Mouse (Mus musculus) hindbrain, embryonic 13.5 days (tissue): ENCODE measurements at regions not wholly inside any gene's neighbourhood (a gene's known extent, or its start where the extent isn't known, plus 50 kb on each side); places are given as distances from the start of the nearest gene placed in this dataset.

Experiments used
- ATAC-seq: fragments of 200-750 bp; cut with Nextera tagmentation; 2 replicates; pipeline ENCODE4 v1.8.0; 2017; ENCODE audit warnings: moderate TSS enrichment; ENCODE audit not compliant: low FRiP score
- H3K27ac ChIP-seq: fragments of 300-500 bp; sonication (generic); 2 replicates; pipeline ENCODE4 v1.5.1; 2015; ENCODE audit warnings: inconsistent platforms, mild to moderate bottlenecking, moderate library complexity
- H3K27me3 ChIP-seq: fragments of 300-500 bp; sonication (generic); 2 replicates; pipeline ENCODE4 v1.6.1; 2015; ENCODE audit warnings: mild to moderate bottlenecking, inconsistent platforms
- H3K36me3 ChIP-seq: fragments of 300-500 bp; sonication (generic); 2 replicates; pipeline ENCODE4 v1.6.1; 2015; ENCODE audit warnings: mild to moderate bottlenecking, inconsistent platforms
- H3K4me1 ChIP-seq: fragments of 300-500 bp; sonication (generic); replicated peaks from 2 replicates; pipeline ENCODE4 v1.6.1; 2015; ENCODE audit warnings: inconsistent platforms
- H3K4me2 ChIP-seq: fragments of 300-500 bp; sonication (generic); 2 replicates; pipeline ENCODE4 v1.6.1; 2015; ENCODE audit warnings: inconsistent platforms, mild to moderate bottlenecking, moderate library complexity
- H3K4me3 ChIP-seq: fragments of 300-500 bp; sonication (generic); 2 replicates; pipeline ENCODE4 v1.5.1; 2015; ENCODE audit warnings: mild to moderate bottlenecking, inconsistent platforms
- H3K9ac ChIP-seq: fragments of 300-500 bp; sonication (generic); 2 replicates; pipeline ENCODE4 v1.6.1; 2015; ENCODE audit warnings: mild to moderate bottlenecking, inconsistent platforms
- H3K9me3 ChIP-seq: fragments of 300-500 bp; sonication (generic); 2 replicates; pipeline ENCODE4 v1.6.1; 2016; ENCODE audit warnings: inconsistent platforms
- WGBS: fragments of 180-500 bp; shearing (Covaris S2); methylation state at CpG from one replicate; pipeline ENCODE4 v1.1.7; 2015; 5-methylcytosine and 5-hydroxymethylcytosine counted together

DNA sequence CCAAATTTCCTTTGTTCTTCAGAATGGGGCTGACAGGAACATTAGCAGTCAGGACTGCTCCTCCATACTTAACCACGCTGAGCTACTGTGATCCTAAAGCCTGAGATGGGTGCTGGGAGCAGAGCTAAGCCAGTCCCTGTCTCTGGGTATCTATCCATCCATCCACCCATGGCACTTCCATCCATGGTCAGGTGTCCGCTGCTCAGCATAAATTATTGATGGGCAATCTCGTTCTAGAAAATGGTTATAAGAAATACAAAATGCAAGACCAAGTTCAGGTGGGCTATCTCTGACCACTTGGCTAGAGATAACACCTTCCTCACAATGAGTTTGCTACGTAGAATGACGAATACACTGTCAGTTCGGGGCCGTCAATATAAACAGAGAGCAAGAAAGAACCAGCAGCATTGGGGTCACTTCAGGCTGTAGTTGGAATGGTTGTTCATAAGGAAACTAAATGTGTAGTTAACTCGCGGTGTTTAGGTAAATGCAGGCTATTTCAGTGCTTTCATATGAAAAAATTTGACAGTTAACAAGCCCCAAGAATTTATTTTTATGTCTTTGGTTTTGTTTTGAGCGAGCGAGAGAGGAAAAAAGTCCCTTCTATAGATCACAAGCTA is 453.9 kb upstream of the Pou3f3 start:
- ATAC-seq = no peak
- peaks cover 27% of the 10 kb centered on the region for H3K4me1 ChIP-seq
- H3K36me3 ChIP-seq = no peaks in the 10 kb centered on the region
- no peaks in the 10 kb centered on the region for H3K27me3 ChIP-seq
- H3K9me3 ChIP-seq = no peaks in the 10 kb centered on the region
- peak overlapping the region; percentile 83; the same call in 1 of the 2 replicates for H3K27ac ChIP-seq
- H3K9ac ChIP-seq = no peak overlapping the region
- no peak overlapping the region for H3K4me3 ChIP-seq
- no peak overlapping the region for H3K4me2 ChIP-seq
- 86% methylated on average over 11 of the region's 11 CpGs for WGBS

- Histone ChIP-seq H3K4me2 (peak overlapping the region; percentile 47), H3K27ac (peak overlapping the region; percentile 83), H3K27me3 (no peaks in the 10 kb centered on the region), H3K9ac (no peak overlapping the region), H3K9me3 (no peaks in the 10 kb centered on the region), H3K4me3 (no peak overlapping the region), H3K4me1 (peaks cover 27% of the 10 kb centered on the region), H3K36me3 (no peaks in the 10 kb centered on the region)
- peak; percentile 68 for ATAC-seq
- WGBS = 23% methylated on average over 15 of the region's 15 CpGs
These were observed 452.7 kb upstream of the Pou3f3 start for GRCm38 (mm10) chr1:42242586-42243457.

DNA sequence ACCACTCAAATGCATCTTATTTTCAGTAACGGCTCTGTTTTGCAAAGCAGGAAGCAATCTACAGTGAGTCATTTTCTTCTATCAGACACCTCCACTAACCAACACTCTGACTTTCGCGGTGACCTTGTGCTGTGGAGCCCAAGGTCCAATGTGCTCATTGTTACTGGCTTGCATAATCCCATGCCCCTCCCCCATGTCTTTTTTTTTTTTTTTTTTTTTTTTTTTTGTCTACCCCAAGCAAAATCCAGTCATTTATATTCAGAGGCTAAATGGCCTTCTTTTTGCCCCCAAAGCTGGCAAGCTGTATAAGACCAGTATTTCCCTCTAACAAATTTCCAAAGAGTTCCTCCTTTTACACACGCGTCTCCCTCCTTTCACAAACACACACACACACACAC is 452.1 kb upstream of the Pou3f3 start:
- H3K4me2 ChIP-seq = peak overlapping the region; percentile 47
- H3K9ac ChIP-seq = peak overlapping the region; percentile 43; the same call in 1 of the 2 replicates
- no peaks in the 10 kb centered on the region for H3K27me3 ChIP-seq
- no peaks in the 10 kb centered on the region for H3K9me3 ChIP-seq
- H3K4me3 ChIP-seq = peak overlapping the region; percentile 11; the same call in 1 of the 2 replicates
- WGBS = 13% methylated on average over 5 of the region's 5 CpGs
- H3K27ac ChIP-seq = peak overlapping the region; percentile 83
- H3K4me1 ChIP-seq = peaks cover 27% of the 10 kb centered on the region
- H3K36me3 ChIP-seq = no peaks in the 10 kb centered on the region
- peak; percentile 53 for ATAC-seq

DNA sequence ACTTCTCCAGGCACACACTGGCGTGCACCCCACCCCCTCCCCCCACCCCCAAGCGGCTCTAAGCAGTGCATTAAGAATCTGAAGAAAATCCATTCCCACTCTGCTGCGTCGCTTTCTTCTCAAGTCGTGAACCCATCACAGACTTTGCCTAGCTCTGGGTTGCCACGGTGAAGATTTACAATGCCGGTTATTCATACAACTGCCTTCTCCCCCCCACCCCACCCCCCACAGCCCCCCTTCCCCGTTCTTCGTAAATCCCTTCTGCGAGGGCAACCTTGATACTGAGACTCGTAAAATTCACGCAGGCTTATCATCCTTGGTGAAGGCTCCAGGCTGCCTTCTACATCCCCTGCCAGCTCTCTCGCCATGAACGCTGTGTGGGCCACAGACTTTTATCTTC is 451.7 kb upstream of the Pou3f3 start:
- Histone ChIP-seq H3K36me3 (no peaks in the 10 kb centered on the region), H3K4me2 (peak overlapping the region; percentile 47), H3K9ac (peak overlapping the region; percentile 43; the same call in 1 of the 2 replicates), H3K4me1 (peaks cover 27% of the 10 kb centered on the region), H3K4me3 (peak overlapping the region; percentile 11), H3K27me3 (no peaks in the 10 kb centered on the region), H3K27ac (peak overlapping the region; percentile 83), H3K9me3 (no peaks in the 10 kb centered on the region)
- 5% methylated on average over 14 of the region's 14 CpGs for WGBS
- ATAC-seq = peak; percentile 68

DNA sequence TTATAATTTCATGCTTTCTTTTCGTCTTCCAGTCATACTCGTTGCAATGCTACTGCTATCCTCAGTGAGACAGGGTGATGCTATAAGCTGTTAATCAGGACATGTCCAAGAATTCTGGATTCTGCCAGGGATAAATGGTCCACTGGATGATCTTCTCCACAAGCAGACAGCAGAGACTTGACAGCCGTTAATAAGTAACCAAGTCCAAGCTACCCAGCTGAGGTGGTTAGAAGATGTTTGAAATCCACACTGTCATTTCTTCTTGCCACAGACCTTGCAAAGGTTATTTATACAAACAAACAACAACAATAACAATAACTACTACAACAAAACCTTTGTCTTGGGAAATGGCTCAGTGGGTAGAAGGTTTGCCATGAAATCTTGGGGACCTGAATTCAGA is 443.2 kb upstream of the Pou3f3 start:
- Histone ChIP-seq H3K4me3 (no peak overlapping the region), H3K9ac (no peak overlapping the region), H3K4me1 (peaks cover 2% of the 10 kb centered on the region), H3K9me3 (no peaks in the 10 kb centered on the region), H3K4me2 (no peak overlapping the region), H3K36me3 (no peaks in the 10 kb centered on the region), H3K27me3 (no peaks in the 10 kb centered on the region), H3K27ac (no peak overlapping the region)
- ATAC-seq = no peak
- 88% methylated on average over 3 of the region's 3 CpGs for WGBS

DNA sequence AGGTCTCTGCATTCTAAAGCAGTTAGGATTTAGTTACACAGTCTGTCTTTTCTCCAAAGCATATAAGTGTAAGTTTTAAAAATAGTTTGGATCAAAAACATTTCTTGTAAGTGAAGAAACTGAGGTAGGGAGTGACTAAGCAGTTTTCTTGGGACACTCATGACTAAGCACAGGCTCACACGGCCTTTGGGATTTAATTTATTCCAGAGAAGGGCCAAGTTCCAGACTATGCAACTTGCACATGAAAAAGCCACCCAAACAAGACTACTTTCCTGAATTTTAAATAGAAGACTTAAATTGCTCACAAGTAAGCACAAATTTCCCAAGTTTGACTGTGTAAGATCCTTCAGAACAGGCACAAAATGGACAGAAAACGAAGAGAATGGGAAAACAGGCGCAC is 441.8 kb upstream of the Pou3f3 start:
- Histone ChIP-seq H3K27ac (no peak overlapping the region), H3K9ac (no peak overlapping the region), H3K4me2 (no peak overlapping the region), H3K9me3 (no peaks in the 10 kb centered on the region), H3K4me3 (no peak overlapping the region), H3K36me3 (no peaks in the 10 kb centered on the region), H3K4me1 (peaks cover 16% of the 10 kb centered on the region), H3K27me3 (no peaks in the 10 kb centered on the region)
- WGBS = 77% methylated on average over 3 of the region's 3 CpGs
- ATAC-seq = no peak

GRCm38 (mm10) chr1:42256911-42257595 is 438.5 kb upstream of the Pou3f3 start:
- H3K4me1 ChIP-seq = peaks cover 46% of the 10 kb centered on the region
- H3K4me3 ChIP-seq = no peak overlapping the region
- ATAC-seq = no peak
- no peaks in the 10 kb centered on the region for H3K27me3 ChIP-seq
- H3K4me2 ChIP-seq = no peak overlapping the region; the same call in 1 of the 2 replicates
- H3K9ac ChIP-seq = no peak overlapping the region
- H3K36me3 ChIP-seq = no peaks in the 10 kb centered on the region
- WGBS = 61% methylated on average over 10 of the region's 10 CpGs
- H3K9me3 ChIP-seq = no peaks in the 10 kb centered on the region
- peak overlapping the region; percentile 89 for H3K27ac ChIP-seq

GRCm38 (mm10) chr1:42257801-42258593 is 437.6 kb upstream of the Pou3f3 start:
- Histone ChIP-seq H3K4me3 (no peak overlapping the region; the same call in 1 of the 2 replicates), H3K36me3 (no peaks in the 10 kb centered on the region), H3K4me2 (peak overlapping the region; percentile 33), H3K9ac (peak overlapping the region; percentile 62), H3K9me3 (no peaks in the 10 kb centered on the region), H3K27me3 (no peaks in the 10 kb centered on the region), H3K4me1 (peaks cover 51% of the 10 kb centered on the region), H3K27ac (peak overlapping the region; percentile 89)
- ATAC-seq = peak; percentile 60
- WGBS = 20% methylated on average over 19 of the region's 19 CpGs

DNA sequence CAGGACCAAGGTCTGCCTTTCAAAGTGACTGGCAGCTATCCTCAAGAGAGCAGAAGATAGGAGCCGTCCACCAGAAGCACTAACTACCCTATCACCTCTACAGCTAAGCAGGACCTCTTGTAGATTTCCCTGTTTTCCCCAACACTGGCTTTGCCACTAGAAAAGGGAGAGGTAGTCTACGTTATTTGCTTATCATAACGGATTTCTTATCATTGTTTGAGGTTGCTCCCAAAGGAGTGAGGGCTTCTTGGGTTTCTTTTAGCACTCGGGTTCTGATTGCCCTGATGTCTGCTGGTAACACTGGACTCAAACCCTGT is 437.0 kb upstream of the Pou3f3 start:
- Histone ChIP-seq H3K27me3 (no peaks in the 10 kb centered on the region), H3K9me3 (no peaks in the 10 kb centered on the region), H3K4me2 (peak overlapping the region; percentile 33), H3K9ac (peak overlapping the region; percentile 62), H3K36me3 (no peaks in the 10 kb centered on the region), H3K4me3 (no peak overlapping the region), H3K27ac (peak overlapping the region; percentile 89), H3K4me1 (peaks cover 51% of the 10 kb centered on the region)
- no peak; the same call in 1 of the 2 replicates for ATAC-seq
- 40% methylated on average over 4 of the region's 4 CpGs for WGBS

- Histone ChIP-seq H3K9ac (peak overlapping the region; percentile 26; the same call in 1 of the 2 replicates), H3K4me1 (peaks cover 51% of the 10 kb centered on the region), H3K4me3 (no peak overlapping the region), H3K27me3 (no peaks in the 10 kb centered on the region), H3K36me3 (no peaks in the 10 kb centered on the region), H3K9me3 (no peaks in the 10 kb centered on the region), H3K27ac (peak overlapping the region; percentile 89), H3K4me2 (peak overlapping the region; percentile 38)
- 22% methylated on average over 13 of the region's 13 CpGs for WGBS
- no peak for ATAC-seq
These were observed 436.2 kb upstream of the Pou3f3 start for GRCm38 (mm10) chr1:42259216-42259977.
